Comparison of ENCODE assay signal across 18 mouse cellular contexts in genomic region chr12:36456002-36456401, GRCm38 (mm10).
"Had no signal": no experiment of that assay in that cellular context is flagged by ENCODE, and none has a peak within 500 bp of the region (broad histone marks: within the 10 kb centered on the region; RNA-seq: fewer than 3 reads in every experiment).

No protein-coding gene starts in this region.

- H3K9ac ChIP-seq: kidney, embryonic 15.5 days; liver, embryonic 13.5 days; stomach, embryonic 15.5 days had no signal

- H3K4me1 ChIP-seq: kidney, embryonic 15.5 days; liver, embryonic 13.5 days; stomach, embryonic 15.5 days had no signal

- DNase-seq: kidney, adult 8-10 months; kidney, postnatal 10 days; kidney, postnatal 36 days; liver, embryonic 13.5 days; lung, adult 2 months; lung, postnatal 14 days; lung, postnatal 4 days; midbrain, embryonic 14.5 days; right cerebral cortex, postnatal 14 days; spleen, adult 18-20 months; thymus, adult 18-20 months; thymus, postnatal 36 days had no signal

- H3K27ac ChIP-seq: kidney, embryonic 15.5 days; layer of hippocampus, adult 2 months; left cerebral cortex, adult 2 months; liver, embryonic 13.5 days; stomach, embryonic 15.5 days had no signal

- H3K9me3 ChIP-seq: kidney, embryonic 15.5 days; liver, embryonic 13.5 days; stomach, embryonic 15.5 days had no signal

- ATAC-seq: intestine, postnatal 0 days had no signal

- H3K4me2 ChIP-seq: kidney, embryonic 15.5 days; liver, embryonic 13.5 days; midbrain, embryonic 11.5 days; stomach, embryonic 15.5 days had no signal

- H3K27me3 ChIP-seq: kidney, embryonic 15.5 days; liver, embryonic 13.5 days; stomach, embryonic 15.5 days had no signal

- H3K36me3 ChIP-seq: kidney, embryonic 15.5 days; liver, embryonic 13.5 days; stomach, embryonic 15.5 days had no signal

- H3K4me3 ChIP-seq: kidney, embryonic 15.5 days; layer of hippocampus, adult 2 months; left cerebral cortex, adult 2 months; liver, embryonic 13.5 days; stomach, embryonic 15.5 days had no signal
